Mouse (Mus musculus) embryonic facial prominence, embryonic 10.5 days (tissue): ENCODE data around the gene Cela3a. TPM values are rescaled to one million over a fixed set of nuclear protein-coding genes. Genes with fewer than 3 reads are reported as not detected.

ENCODE experiments used
- DNase-seq: peaks from one replicate; pipeline ENCODE4 v3.0.0-alpha.2; 2017; ENCODE audit warnings: low spot score
- H3K27ac ChIP-seq: fragments of 300-500 bp; sonication (generic); replicated peaks from 2 replicates; pipeline ENCODE4 v1.5.1; 2016; ENCODE audit warnings: mild to moderate bottlenecking
- H3K27me3 ChIP-seq: fragments of 300-500 bp; sonication (generic); replicated peaks from 2 replicates; pipeline ENCODE4 v1.6.1; 2016; ENCODE audit warnings: low read depth, mild to moderate bottlenecking; ENCODE audit not compliant: poor library complexity, severe bottlenecking
- H3K36me3 ChIP-seq: fragments of 300-500 bp; sonication (generic); replicated peaks from 2 replicates; pipeline ENCODE4 v1.6.1; 2016; ENCODE audit warnings: mild to moderate bottlenecking, moderate library complexity
- H3K4me1 ChIP-seq: fragments of 300-500 bp; sonication (generic); 2 replicates; pipeline ENCODE4 v1.6.1; 2016
- H3K4me3 ChIP-seq: fragments of 300-500 bp; sonication (generic); 2 replicates; pipeline ENCODE4 v1.5.1; 2016; ENCODE audit warnings: mild to moderate bottlenecking, moderate library complexity
- H3K9me3 ChIP-seq: fragments of 300-500 bp; sonication (generic); 2 replicates; pipeline ENCODE4 v1.6.1; 2016; ENCODE audit warnings: mild to moderate bottlenecking
- WGBS: fragments of 180-500 bp; shearing (Covaris S2); methylation state at CpG from one replicate; pipeline ENCODE4 v1.1.7; 2016; 5-methylcytosine and 5-hydroxymethylcytosine counted together
- polyA plus RNA-seq: library from polyadenylated mRNA; unstranded; fragments of >200 nt; fragmentation: Nextera tagmentation; extraction: Ambion mirVana; gene quantifications from 2 replicates; pipeline ENCODE4 v1.2.1, GENCODE M21; 2016

The Cela3a gene
- polyA plus RNA-seq, 1 experiment from 2014 or later, result not detected

- no peak overlapping the region for H3K27ac ChIP-seq
- H3K9me3 ChIP-seq, result no peaks in the 10 kb centered on the region
- peaks cover 36% of the 10 kb centered on the region for H3K4me1 ChIP-seq
- 85% methylated on average over 4 of the region's 4 CpGs for WGBS
- H3K4me3 ChIP-seq, result no peak overlapping the region
- DNase-seq, result no peak
- H3K36me3 ChIP-seq, result no peaks in the 10 kb centered on the region
- no peaks in the 10 kb centered on the region for H3K27me3 ChIP-seq
These were observed 31.9 kb downstream of the Cela3a start for GRCm38 (mm10) chr4:137377526-137378304.

- H3K9me3 ChIP-seq, result no peaks in the 10 kb centered on the region
- H3K4me1 ChIP-seq, result peaks cover 36% of the 10 kb centered on the region
- H3K36me3 ChIP-seq, result no peaks in the 10 kb centered on the region
- H3K27me3 ChIP-seq, result no peaks in the 10 kb centered on the region
- WGBS, result 69% methylated on average over 2 of the region's 2 CpGs
- no peak overlapping the region for H3K4me3 ChIP-seq
- H3K27ac ChIP-seq, result no peak overlapping the region
- no peak for DNase-seq
These were observed 32.8 kb downstream of the Cela3a start for GRCm38 (mm10) chr4:137376778-137377177.

- H3K9me3 ChIP-seq, result no peaks in the 10 kb centered on the region
- peak overlapping the region; percentile 81 for H3K27ac ChIP-seq
- peak; percentile 70 for DNase-seq
- WGBS, result 36% methylated on average over 19 of the region's 19 CpGs
- H3K4me1 ChIP-seq, result peaks cover 30% of the 10 kb centered on the region
- no peaks in the 10 kb centered on the region for H3K36me3 ChIP-seq
- no peaks in the 10 kb centered on the region for H3K27me3 ChIP-seq
- 0 out of 2 replicates have a peak overlapping the region, but pooled peaks have one; percentile 29 for H3K4me3 ChIP-seq
These were observed 34.0 kb downstream of the Cela3a start for GRCm38 (mm10) chr4:137375314-137376278.

- no peaks in the 10 kb centered on the region for H3K9me3 ChIP-seq
- H3K36me3 ChIP-seq, result no peaks in the 10 kb centered on the region
- peak overlapping the region; percentile 59 for H3K27ac ChIP-seq
- peaks cover 38% of the 10 kb centered on the region for H3K4me1 ChIP-seq
- no peak overlapping the region for H3K4me3 ChIP-seq
- peak; percentile 22 for DNase-seq
- no peaks in the 10 kb centered on the region for H3K27me3 ChIP-seq
- WGBS, result 42% methylated on average over 6 of the region's 6 CpGs
These were observed 35.9 kb downstream of the Cela3a start for GRCm38 (mm10) chr4:137373711-137374110.

GRCm38 (mm10) chr4:137371596-137372523 is 37.7 kb downstream of the Cela3a start:
- no peak for DNase-seq
- no peak overlapping the region for H3K27ac ChIP-seq
- no peaks in the 10 kb centered on the region for H3K36me3 ChIP-seq
- no peak overlapping the region for H3K4me3 ChIP-seq
- no peaks in the 10 kb centered on the region for H3K27me3 ChIP-seq
- no peaks in the 10 kb centered on the region for H3K9me3 ChIP-seq
- H3K4me1 ChIP-seq, result peaks cover 48% of the 10 kb centered on the region
- 90% methylated on average over 16 of the region's 16 CpGs for WGBS

- Histone ChIP-seq H3K9me3 (no peaks in the 10 kb centered on the region), H3K27me3 (no peaks in the 10 kb centered on the region), H3K4me1 (peaks cover 34% of the 10 kb centered on the region), H3K36me3 (no peaks in the 10 kb centered on the region), H3K4me3 (peak overlapping the region; percentile 54), H3K27ac (peak overlapping the region; percentile 77)
- WGBS, result 12% methylated on average over 28 of the region's 29 CpGs
- DNase-seq, result peak; percentile 64
These were observed 39.4 kb downstream of the Cela3a start for GRCm38 (mm10) chr4:137369954-137370750.

- Histone ChIP-seq H3K27ac (peak overlapping the region; percentile 70), H3K27me3 (no peaks in the 10 kb centered on the region), H3K9me3 (no peaks in the 10 kb centered on the region), H3K36me3 (no peaks in the 10 kb centered on the region), H3K4me3 (no peak overlapping the region), H3K4me1 (peaks cover 26% of the 10 kb centered on the region)
- no peak for DNase-seq
- 35% methylated on average over 1 of the region's 1 CpGs for WGBS
These were observed 41.4 kb downstream of the Cela3a start for GRCm38 (mm10) chr4:137368198-137368597.

GRCm38 (mm10) chr4:137367275-137368088 is 42.1 kb downstream of the Cela3a start:
- Histone ChIP-seq H3K4me3 (no peak overlapping the region), H3K9me3 (no peaks in the 10 kb centered on the region), H3K27me3 (no peaks in the 10 kb centered on the region), H3K36me3 (no peaks in the 10 kb centered on the region), H3K27ac (peak overlapping the region; percentile 70), H3K4me1 (peaks cover 26% of the 10 kb centered on the region)
- WGBS, result 46% methylated on average over 5 of the region's 5 CpGs
- peak; percentile 15 for DNase-seq

- H3K27me3 ChIP-seq, result no peaks in the 10 kb centered on the region; the same call in 1 of the 2 replicates
- no peak overlapping the region for H3K27ac ChIP-seq
- no peak for DNase-seq
- no peaks in the 10 kb centered on the region for H3K9me3 ChIP-seq
- H3K4me1 ChIP-seq, result peaks cover 26% of the 10 kb centered on the region
- 92% methylated on average over 4 of the region's 4 CpGs for WGBS
- no peaks in the 10 kb centered on the region for H3K36me3 ChIP-seq
- H3K4me3 ChIP-seq, result no peak overlapping the region
These were observed 43.5 kb downstream of the Cela3a start for GRCm38 (mm10) chr4:137366097-137366496.

GRCm38 (mm10) chr4:137365356-137366062 is 44.1 kb downstream of the Cela3a start:
- no peak for DNase-seq
- Histone ChIP-seq H3K9me3 (no peaks in the 10 kb centered on the region), H3K27ac (no peak overlapping the region), H3K4me1 (peaks cover 24% of the 10 kb centered on the region), H3K27me3 (no peaks in the 10 kb centered on the region; the same call in 1 of the 2 replicates), H3K36me3 (no peaks in the 10 kb centered on the region), H3K4me3 (no peak overlapping the region)
- 85% methylated on average over 19 of the region's 19 CpGs for WGBS
